Mouse (Mus musculus) CH12.LX (cell line): ENCODE results near the gene Ninl.

ENCODE experiments used
- CTCF ChIP-seq, 2 experiments: IDR thresholded peaks in 1 of 2; conservative IDR thresholded peaks in 1 of 2; 2 replicates each; pipeline ENCODE4 v1.5.1; 2011 to 2012; ENCODE audit warnings: low read depth in 2 of 2, low read length in 2 of 2, improper control_type of control experiment in 1 of 2, inconsistent platforms in 1 of 2, mild to moderate bottlenecking in 1 of 2, moderate library complexity in 1 of 2
- GABPA ChIP-seq: IDR thresholded peaks from 2 replicates; pipeline ENCODE4 v1.6.1; 2012; ENCODE audit warnings: low read depth, low read length, improper control_type of control experiment, inconsistent platforms; ENCODE audit not compliant: insufficient replicate concordance
- HCFC1 ChIP-seq: IDR thresholded peaks from 2 replicates; pipeline ENCODE4 v1.6.1; 2012; ENCODE audit warnings: low read depth, mild to moderate bottlenecking, inconsistent platforms, low read length, improper control_type of control experiment
- KAT2A ChIP-seq: IDR thresholded peaks from 2 replicates; pipeline ENCODE4 v1.6.1; 2012; ENCODE audit warnings: low read length, improper control_type of control experiment, inconsistent platforms; ENCODE audit not compliant: insufficient replicate concordance
- POLR2A ChIP-seq: IDR thresholded peaks from 2 replicates; pipeline ENCODE4 v1.6.1; 2011; ENCODE audit warnings: low read depth, mild to moderate bottlenecking, improper control_type of control experiment, low read length
- TCF12 ChIP-seq: IDR thresholded peaks from 2 replicates; pipeline ENCODE4 v1.6.1; 2014; ENCODE audit warnings: low read depth, mild to moderate bottlenecking, inconsistent platforms, low read length, improper control_type of control experiment
- ZKSCAN1 ChIP-seq: IDR thresholded peaks from 2 replicates; pipeline ENCODE4 v1.6.1; 2012; ENCODE audit warnings: low read depth, inconsistent platforms, low read length, improper control_type of control experiment, borderline replicate concordance
- ZMIZ1 ChIP-seq: IDR thresholded peaks from 2 replicates; pipeline ENCODE4 v1.6.1; 2012; ENCODE audit warnings: low read depth, mild to moderate bottlenecking, inconsistent platforms, low read length, improper control_type of control experiment

- TF ChIP-seq ZKSCAN1 (no peak), GABPA (no peak), TCF12 (no peak), CTCF (conservative IDR thresholded peaks at IDR 0.05 in 1 of 2, IDR thresholded peaks at IDR 0.05 in 1 of 2; ENCODE audit: low read depth in 2 of 2, low read length in 2 of 2) (no peak), POLR2A (no peak), HCFC1 (no peak), ZMIZ1 (no peak), KAT2A (no peak)
Observed at GRCm38 (mm10) chr2:150955859-150956258, 83.3 kb downstream of the Ninl start.
